Mouse (Mus musculus): ENCODE measurements at regions not wholly inside any gene's neighbourhood (a gene's known extent, or its start where the extent isn't known, plus 50 kb on each side); places are given as distances from the start of the nearest gene placed in this dataset.

DNA sequence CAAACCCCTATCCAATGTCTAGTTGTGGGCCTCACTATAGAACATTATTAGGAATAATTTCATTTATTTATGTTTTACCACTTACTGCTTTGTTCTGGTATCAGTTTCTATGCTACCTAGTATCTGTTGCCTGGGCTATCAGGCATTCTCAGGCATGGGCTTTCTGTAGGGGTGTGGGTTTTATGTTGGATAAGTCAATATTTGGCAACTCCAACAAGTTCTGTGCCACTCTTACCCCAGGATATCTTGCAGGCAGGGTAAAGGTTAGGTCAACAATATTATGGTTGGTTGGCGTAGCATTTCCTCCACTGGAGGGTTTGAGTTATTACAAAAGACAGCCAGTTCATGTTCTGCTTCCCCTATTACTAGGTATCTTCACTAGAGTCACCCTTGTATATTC, 65.8 kb downstream of the Smim10l1 start:
- ATAC-seq, result no peak

DNA sequence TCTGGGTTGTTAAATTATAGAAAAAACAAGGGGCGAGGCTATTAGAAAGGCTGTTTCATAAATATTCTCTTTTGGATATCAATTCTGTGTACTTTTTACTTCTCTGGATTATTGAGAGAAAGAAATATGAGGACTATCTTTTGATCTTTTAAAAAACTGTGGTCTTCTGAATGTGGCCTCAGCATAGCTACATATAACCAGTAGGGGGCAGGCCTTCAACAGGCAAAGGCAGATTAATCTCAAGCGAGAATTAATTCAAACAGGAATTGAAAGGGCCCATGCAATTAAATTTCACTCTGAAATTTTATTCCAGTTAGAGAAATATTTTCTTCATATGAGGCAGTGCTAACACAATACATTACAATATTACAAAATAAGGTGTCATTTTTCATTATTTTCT, 66.6 kb downstream of the Smim10l1 start:
- no peak for ATAC-seq

DNA sequence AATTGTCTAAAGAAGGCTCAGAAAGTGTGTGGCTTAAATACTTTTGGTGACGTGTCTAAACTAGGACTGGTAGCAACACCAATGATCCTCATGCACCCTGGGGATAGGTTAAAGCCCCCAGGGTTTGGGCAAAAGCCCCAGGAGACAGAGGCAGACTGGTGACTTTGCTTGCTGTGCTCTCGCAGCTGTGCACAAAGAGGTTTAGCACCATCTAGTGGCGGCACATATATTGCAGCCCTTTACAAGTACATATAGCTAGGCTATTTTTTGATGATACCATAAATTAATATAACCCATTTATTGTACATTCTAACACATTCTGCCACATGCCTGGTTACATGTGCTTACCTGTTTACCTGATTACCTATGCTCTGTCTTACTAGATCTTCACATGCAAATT, 85.8 kb upstream of the 5530400C23Rik start:
- peak; percentile 49 for ATAC-seq

All from activated CD4-positive, CD25-positive, alpha-beta regulatory T cell, adult 4 months (primary cell).